Mouse (Mus musculus): ENCODE measurements at regions not wholly inside any gene's neighbourhood (a gene's known extent, or its start where the extent isn't known, plus 50 kb on each side); places are given as distances from the start of the nearest gene placed in this dataset.

- TF ChIP-seq USF1 (IDR thresholded peaks at IDR 0.05; ENCODE audit: low read depth) (no peak), POLR2A (IDR thresholded peaks at IDR 0.05; ENCODE audit: insufficient read length, low read depth) (no peak), MAX (IDR thresholded peaks at IDR 0.05; ENCODE audit: low read depth) (no peak)
Observed at GRCm38 (mm10) chr8:118005186-118005585, 203.4 kb upstream of the Mphosph6 start.

Measured in myocyte (in vitro differentiated cells).